Mouse (Mus musculus) testis, adult 2 months (tissue): ENCODE measurements around the gene Csmd2. TPM values are rescaled to one million over a fixed set of nuclear protein-coding genes. Genes with fewer than 3 reads are reported as not detected.
A peak's percentile ranks its signal among the peaks of the same experiment; 100 is the strongest.

Source experiments
- H3K27ac ChIP-seq: fragments of 200-500 bp; 2 replicates; pipeline ENCODE4 v1.5.1; 2012; ENCODE audit warnings: low read depth, low read length; ENCODE audit not compliant: control insufficient read depth, insufficient read depth
- H3K27me3 ChIP-seq: fragments of 200-500 bp; 2 replicates; pipeline ENCODE4 v1.6.1; 2012; ENCODE audit warnings: mild to moderate bottlenecking, low read length, moderate library complexity; ENCODE audit not compliant: control insufficient read depth, insufficient read depth
- H3K36me3 ChIP-seq: fragments of 200-500 bp; 2 replicates; pipeline ENCODE4 v1.6.1; 2012; ENCODE audit warnings: mild to moderate bottlenecking, low read length; ENCODE audit not compliant: control insufficient read depth, insufficient read depth
- H3K4me1 ChIP-seq: fragments of 200-500 bp; 2 replicates; pipeline ENCODE4 v1.6.1; 2012; ENCODE audit warnings: low read length; ENCODE audit not compliant: control insufficient read depth, insufficient read depth
- H3K4me3 ChIP-seq: fragments of 200-500 bp; 2 replicates; pipeline ENCODE4 v1.5.1; 2012; ENCODE audit warnings: low read depth, mild to moderate bottlenecking, low read length, moderate library complexity, mixed read lengths; ENCODE audit not compliant: control insufficient read depth
- CTCF ChIP-seq: fragments of 200-500 bp; IDR thresholded peaks from 2 replicates; pipeline ENCODE4 v1.5.1; 2012; ENCODE audit warnings: low read depth, mild to moderate bottlenecking, inconsistent platforms, low read length, moderate library complexity; ENCODE audit not compliant: control insufficient read depth, insufficient read depth, insufficient replicate concordance
- POLR2A ChIP-seq: fragments of 200-500 bp; IDR thresholded peaks from 2 replicates; pipeline ENCODE4 v1.6.1; 2012; ENCODE audit warnings: low read depth, mild to moderate bottlenecking, inconsistent platforms, low read length, moderate library complexity; ENCODE audit not compliant: control insufficient read depth
- polyA plus RNA-seq: library from polyadenylated mRNA; depleted of rRNA; stranded (reverse); fragments of >200 nt; gene quantifications from 2 replicates; pipeline ENCODE4 v1.2.3, GENCODE M21; 2012

Gene Csmd2
- polyA plus RNA-seq, 1 experiment: 2.6 TPM

DNA sequence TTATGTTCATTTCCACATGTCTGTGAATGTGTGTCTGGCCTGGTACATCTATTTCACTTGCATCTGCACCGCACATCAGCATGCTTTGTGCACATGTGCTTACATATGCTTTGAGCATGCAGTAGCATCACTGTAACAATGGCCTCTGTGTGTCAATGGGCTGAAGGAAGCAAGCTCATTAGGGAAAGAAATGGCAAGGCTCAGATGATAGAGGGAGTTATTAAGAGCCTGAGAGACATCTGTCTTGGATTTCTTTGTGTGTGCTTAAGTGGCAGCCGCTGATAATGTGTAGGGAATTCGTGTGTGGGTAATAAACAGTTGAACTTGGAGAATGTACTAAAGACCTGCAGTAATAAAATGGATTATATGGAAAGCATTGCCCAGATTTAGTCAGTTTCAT, 413.9 kb downstream of the Csmd2 start:
- H3K27me3 ChIP-seq: no peaks in the 10 kb centered on the region
- no peak for TF ChIP-seq POLR2A
- TF ChIP-seq CTCF: no peak
- no peak overlapping the region for H3K4me3 ChIP-seq
- no peak overlapping the region for H3K27ac ChIP-seq
- no peaks in the 10 kb centered on the region for H3K4me1 ChIP-seq
- no peaks in the 10 kb centered on the region for H3K36me3 ChIP-seq

GRCm38 (mm10) chr4:128402706-128403105, 415.0 kb downstream of the Csmd2 start:
- H3K36me3 ChIP-seq: no peaks in the 10 kb centered on the region
- no peaks in the 10 kb centered on the region for H3K4me1 ChIP-seq
- TF ChIP-seq POLR2A: no peak
- TF ChIP-seq CTCF: no peak
- H3K27ac ChIP-seq: no peak overlapping the region
- H3K27me3 ChIP-seq: no peaks in the 10 kb centered on the region
- H3K4me3 ChIP-seq: no peak overlapping the region

DNA sequence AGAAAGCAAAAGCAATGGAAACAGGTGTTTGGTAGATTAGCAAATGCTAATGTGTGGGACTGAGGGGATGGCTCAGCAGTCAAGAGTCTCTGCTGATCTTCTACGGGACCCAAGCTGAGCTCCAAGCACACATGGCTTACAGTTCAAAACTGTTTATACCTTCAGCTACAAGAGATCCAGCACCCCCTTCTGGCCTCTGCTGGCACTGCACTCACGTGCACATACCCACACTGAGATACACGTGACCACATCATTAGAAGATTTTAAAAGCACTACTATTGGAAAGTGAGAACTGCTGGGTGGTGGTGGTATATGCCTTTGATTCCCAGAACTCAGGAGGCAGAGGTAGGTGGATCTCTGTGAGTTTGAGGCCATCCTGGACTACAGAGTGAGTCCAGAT, 417.9 kb downstream of the Csmd2 start:
- no peaks in the 10 kb centered on the region for H3K36me3 ChIP-seq
- no peak overlapping the region for H3K4me3 ChIP-seq
- peak; percentile 72; the same call in 1 of the 2 replicates for TF ChIP-seq CTCF
- no peak for TF ChIP-seq POLR2A
- no peak overlapping the region for H3K27ac ChIP-seq
- H3K4me1 ChIP-seq: no peaks in the 10 kb centered on the region
- no peaks in the 10 kb centered on the region for H3K27me3 ChIP-seq

- H3K27me3 ChIP-seq: no peaks in the 10 kb centered on the region
- H3K4me3 ChIP-seq: no peak overlapping the region
- no peak for TF ChIP-seq CTCF
- no peak for TF ChIP-seq POLR2A
Observed at GRCm38 (mm10) chr4:128407084-128407845, 419.6 kb downstream of the Csmd2 start.

GRCm38 (mm10) chr4:128411941-128412630, 424.4 kb downstream of the Csmd2 start:
- H3K4me3 ChIP-seq: no peak overlapping the region
- H3K4me1 ChIP-seq: no peaks in the 10 kb centered on the region
- H3K27ac ChIP-seq: no peak overlapping the region
- no peaks in the 10 kb centered on the region for H3K36me3 ChIP-seq
- H3K27me3 ChIP-seq: no peaks in the 10 kb centered on the region
- no peak for TF ChIP-seq POLR2A
- no peak for TF ChIP-seq CTCF

More at GRCm38 (mm10) chr4:128407084-128407845, 419.6 kb downstream of the Csmd2 start:
- Histone ChIP-seq H3K27ac (no peak overlapping the region), H3K36me3 (no peaks in the 10 kb centered on the region), H3K4me1 (no peaks in the 10 kb centered on the region)

- Histone ChIP-seq H3K4me1 (no peaks in the 10 kb centered on the region), H3K4me3 (no peak overlapping the region), H3K36me3 (no peaks in the 10 kb centered on the region), H3K27ac (no peak overlapping the region), H3K27me3 (no peaks in the 10 kb centered on the region)
- no peak for TF ChIP-seq CTCF
- no peak for TF ChIP-seq POLR2A
Observed at GRCm38 (mm10) chr4:128414741-128415140, 427.1 kb downstream of the Csmd2 start.

DNA sequence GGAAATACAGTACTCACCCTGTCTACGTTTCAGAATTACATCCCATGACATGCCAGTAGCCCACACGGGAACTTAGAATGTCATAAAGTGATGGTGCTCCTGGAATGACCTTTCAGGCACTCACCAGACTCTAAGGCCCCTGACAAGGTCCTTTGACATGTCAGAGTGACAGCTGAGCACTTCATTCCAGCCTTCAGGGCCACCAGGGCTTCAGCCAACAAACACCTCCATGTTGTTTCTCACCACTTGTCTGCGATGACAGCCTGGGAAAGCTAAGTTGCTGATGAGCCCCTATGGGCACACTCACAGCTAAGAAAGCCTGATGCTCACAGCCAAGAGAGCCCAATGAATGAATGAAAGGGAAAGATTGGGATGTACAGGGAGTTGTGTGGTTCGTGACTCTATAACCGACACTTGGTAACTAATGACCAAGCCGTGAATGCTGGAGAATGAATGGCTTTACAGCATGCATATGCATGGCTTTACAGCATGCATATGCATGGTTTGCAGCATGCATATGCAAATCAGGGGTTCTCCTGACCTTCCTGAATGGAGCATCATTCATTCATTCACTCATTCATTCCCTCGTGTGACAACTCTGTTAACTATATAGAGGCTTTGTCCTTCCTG, 432.4 kb downstream of the Csmd2 start:
- H3K4me1 ChIP-seq: no peaks in the 10 kb centered on the region
- TF ChIP-seq POLR2A (no peak), CTCF (no peak)
- no peaks in the 10 kb centered on the region for H3K36me3 ChIP-seq
- H3K27me3 ChIP-seq: no peaks in the 10 kb centered on the region
- no peak overlapping the region for H3K4me3 ChIP-seq
- H3K27ac ChIP-seq: no peak overlapping the region
